Mouse (Mus musculus) liver, postnatal 0 days (tissue): ENCODE measurements around the gene AW146154.

ENCODE experiments used
- CTCF ChIP-seq: sonication (generic); IDR thresholded peaks from 2 replicates; pipeline ENCODE4 v1.5.1; 2016; ENCODE audit warnings: antibody characterized with exemption, low read depth
- EP300 ChIP-seq: IDR thresholded peaks from 2 replicates; pipeline ENCODE4 v1.6.1; 2016; ENCODE audit warnings: antibody characterized with exemption, low read depth, mild to moderate bottlenecking

DNA sequence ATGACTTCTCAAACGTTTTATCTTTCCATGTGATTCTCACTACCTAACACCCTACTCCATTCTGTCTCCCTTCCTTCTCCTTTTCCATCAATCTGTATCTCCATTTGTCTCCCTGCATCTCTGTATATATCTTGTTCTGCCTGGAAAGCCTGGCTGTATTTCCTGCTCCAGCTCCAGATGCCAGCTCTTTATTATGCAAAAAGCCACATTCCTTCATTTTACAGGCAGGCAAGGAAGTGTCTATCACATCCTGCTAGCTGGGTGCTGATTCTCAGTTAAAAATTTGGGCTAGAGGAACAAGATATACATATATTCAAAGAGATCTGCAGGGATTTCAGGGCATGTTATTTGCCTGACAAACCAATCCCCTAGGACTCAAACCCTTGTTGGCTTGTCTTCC lies 12.5 kb upstream of the AW146154 start:
- no peak for TF ChIP-seq CTCF
- TF ChIP-seq EP300: no peak
